Mouse (Mus musculus) liver, adult 2 months (tissue): ENCODE measurements around the gene Commd1. TPM values are rescaled to one million over a fixed set of nuclear protein-coding genes. Genes with fewer than 3 reads are reported as not detected.

Experiments used
- DNase-seq: peaks from one replicate; pipeline ENCODE4 v3.0.0-alpha.2; 2011; ENCODE audit warnings: low read depth, low spot score; ENCODE audit errors: extremely low read depth
- H3K27ac ChIP-seq: fragments of 200-500 bp; replicated peaks from 2 replicates; pipeline ENCODE4 v1.5.1; 2012; ENCODE audit warnings: low read depth, mild to moderate bottlenecking, control low read depth, inconsistent platforms, low read length; ENCODE audit not compliant: insufficient read depth
- H3K27me3 ChIP-seq: fragments of 200-500 bp; 2 replicates; pipeline ENCODE4 v1.6.1; 2012; ENCODE audit warnings: mild to moderate bottlenecking, moderate library complexity, low read length, inconsistent platforms; ENCODE audit not compliant: control insufficient read depth, insufficient read depth
- H3K36me3 ChIP-seq: fragments of 200-500 bp; 2 replicates; pipeline ENCODE4 v1.6.1; 2012; ENCODE audit warnings: low read length, inconsistent platforms; ENCODE audit not compliant: control insufficient read depth, insufficient read depth
- H3K4me1 ChIP-seq: fragments of 200-500 bp; 2 replicates; pipeline ENCODE4 v1.6.1; 2011; ENCODE audit warnings: low read length; ENCODE audit not compliant: control insufficient read depth, insufficient read depth
- H3K4me3 ChIP-seq: fragments of 200-500 bp; 2 replicates; pipeline ENCODE4 v1.5.1; 2011; ENCODE audit warnings: low read depth, mild to moderate bottlenecking, control low read depth, low read length, moderate library complexity; ENCODE audit not compliant: insufficient read depth
- H3K79me2 ChIP-seq: fragments of 200-500 bp; 2 replicates; pipeline ENCODE4 v1.6.1; 2012; ENCODE audit warnings: inconsistent platforms, mild to moderate bottlenecking, low read length, moderate library complexity; ENCODE audit not compliant: control insufficient read depth, insufficient read depth
- H3K9ac ChIP-seq: fragments of 200-500 bp; 2 replicates; pipeline ENCODE4 v1.6.1; 2012; ENCODE audit warnings: low read depth, mild to moderate bottlenecking, control low read depth, inconsistent platforms, low read length
- CTCF ChIP-seq: fragments of 200-500 bp; IDR thresholded peaks from 2 replicates; pipeline ENCODE4 v1.5.1; 2011; ENCODE audit warnings: low read depth, low read length, control low read depth
- POLR2A ChIP-seq: fragments of 200-500 bp; IDR thresholded peaks from 2 replicates; pipeline ENCODE4 v1.6.1; 2011; ENCODE audit warnings: low read length, control low read depth; ENCODE audit not compliant: insufficient read depth; ENCODE audit errors: extremely low read depth
- WGBS: fragments of 180-500 bp; shearing (Covaris S2); methylation state at CpG from one replicate; pipeline ENCODE4 v1.1.7; 2018; 5-methylcytosine and 5-hydroxymethylcytosine counted together
- polyA plus RNA-seq: library from polyadenylated mRNA; depleted of rRNA; stranded (reverse); fragments of >200 nt; gene quantifications from 2 replicates; pipeline ENCODE4 v1.2.3, GENCODE M21; 2012
- total RNA-seq: library from RNA; depleted of rRNA; stranded (reverse); fragments of >200 nt; gene quantifications from 2 replicates; pipeline ENCODE4 v1.2.3, GENCODE M21; 2014

Gene Commd1
- total and polyA plus RNA-seq, 2 experiments = 15.9 to 53.5 TPM

- Histone ChIP-seq H3K4me3 (no peak overlapping the region), H3K79me2 (no peaks in the 10 kb centered on the region), H3K9ac (no peak overlapping the region), H3K27me3 (no peaks in the 10 kb centered on the region), H3K27ac (no peak overlapping the region), H3K4me1 (peaks cover 5% of the 10 kb centered on the region), H3K36me3 (no peaks in the 10 kb centered on the region)
- 45% methylated on average over 3 of the region's 3 CpGs for WGBS
- peak; percentile 64 for DNase-seq
- TF ChIP-seq CTCF = no peak
- TF ChIP-seq POLR2A = no peak
These were observed 101.6 kb downstream of the Commd1 start for GRCm38 (mm10) chr11:22880383-22881172.

- 88% methylated on average over 4 of the region's 4 CpGs for WGBS
- Histone ChIP-seq H3K36me3 (no peaks in the 10 kb centered on the region), H3K27ac (no peak overlapping the region), H3K4me3 (no peak overlapping the region), H3K9ac (no peak overlapping the region), H3K4me1 (peaks cover 5% of the 10 kb centered on the region), H3K79me2 (no peaks in the 10 kb centered on the region), H3K27me3 (no peaks in the 10 kb centered on the region)
- TF ChIP-seq POLR2A (no peak), CTCF (no peak)
- no peak for DNase-seq
These were observed 102.5 kb downstream of the Commd1 start for GRCm38 (mm10) chr11:22879645-22880044.

- H3K36me3 ChIP-seq = no peaks in the 10 kb centered on the region
- TF ChIP-seq CTCF (no peak), POLR2A (no peak)
- 98% methylated on average over 3 of the region's 3 CpGs for WGBS
- peaks cover 4% of the 10 kb centered on the region; the same call in 1 of the 2 replicates for H3K4me1 ChIP-seq
- no peak for DNase-seq
- H3K4me3 ChIP-seq = no peak overlapping the region
- no peak overlapping the region for H3K27ac ChIP-seq
- H3K79me2 ChIP-seq = no peaks in the 10 kb centered on the region
- H3K9ac ChIP-seq = no peak overlapping the region
- no peaks in the 10 kb centered on the region for H3K27me3 ChIP-seq
These were observed 105.4 kb downstream of the Commd1 start for GRCm38 (mm10) chr11:22876680-22877330.

GRCm38 (mm10) chr11:22875279-22875678 lies 106.9 kb downstream of the Commd1 start:
- 94% methylated on average over 4 of the region's 4 CpGs for WGBS
- no peaks in the 10 kb centered on the region for H3K36me3 ChIP-seq
- H3K9ac ChIP-seq = no peak overlapping the region
- H3K27ac ChIP-seq = no peak overlapping the region
- H3K4me1 ChIP-seq = peaks cover 4% of the 10 kb centered on the region; the same call in 1 of the 2 replicates
- H3K27me3 ChIP-seq = no peaks in the 10 kb centered on the region
- no peak overlapping the region for H3K4me3 ChIP-seq
- TF ChIP-seq CTCF (no peak), POLR2A (no peak)
- H3K79me2 ChIP-seq = no peaks in the 10 kb centered on the region
- no peak for DNase-seq

GRCm38 (mm10) chr11:22874747-22875146 lies 107.4 kb downstream of the Commd1 start:
- H3K27ac ChIP-seq = no peak overlapping the region
- no peak overlapping the region for H3K4me3 ChIP-seq
- H3K79me2 ChIP-seq = no peaks in the 10 kb centered on the region
- no peak for TF ChIP-seq CTCF
- no peak for TF ChIP-seq POLR2A
- no peak for DNase-seq
- H3K27me3 ChIP-seq = no peaks in the 10 kb centered on the region
- H3K4me1 ChIP-seq = peaks cover 4% of the 10 kb centered on the region; the same call in 1 of the 2 replicates
- no peak overlapping the region for H3K9ac ChIP-seq
- 98% methylated on average over 6 of the region's 6 CpGs for WGBS
- no peaks in the 10 kb centered on the region for H3K36me3 ChIP-seq
